Mouse (Mus musculus) T-cell, adult 2 months (primary cell): Measurements from ENCODE around the gene Calu.

Source experiments
- DNase-seq: peaks from one replicate; pipeline ENCODE4 v3.0.0; 2022; ENCODE audit warnings: low spot score

Gene Calu

DNA sequence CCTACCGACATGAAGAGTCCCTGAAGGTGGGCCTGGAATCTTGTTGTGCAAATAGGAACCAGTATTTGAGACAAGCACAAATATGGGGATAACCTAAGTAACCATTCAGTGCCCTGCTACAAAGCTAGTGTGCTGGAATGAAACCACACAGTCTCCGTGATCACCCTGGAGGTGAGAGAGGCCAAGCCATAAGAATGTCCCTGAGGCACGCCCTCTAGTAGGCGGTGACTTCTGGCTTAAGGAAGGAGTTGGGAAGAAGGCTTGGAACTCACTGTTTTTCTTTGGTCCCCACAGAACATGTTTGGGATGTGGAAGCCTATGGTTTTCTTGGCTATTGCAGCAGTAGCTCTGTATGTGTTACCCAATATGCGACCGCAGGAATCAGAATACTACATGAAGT lies 78.5 kb downstream of the Calu start:
- DNase-seq: no peak
